Mouse (Mus musculus): Measurements from ENCODE around the gene Olfr1312. TPM values are rescaled to one million over a fixed set of nuclear protein-coding genes. Genes with fewer than 3 reads are reported as not detected.
"Not testable (repeated sequence)": the region's sequence is repeated elsewhere in the genome, so short reads cannot be mapped to it uniquely, and the experiment has no call there.

The Olfr1312 gene
- not detected in 2 replicates for polyA plus RNA-seq (2014; fragmentation: Nextera tagmentation; extraction: Ambion mirVana)

GRCm38 (mm10) chr2:112050138-112050537 lies at the start of gene Olfr1312:
TSS of gene Olfr1312 (minus strand) at chr2:112050238.
- Histone ChIP-seq H3K4me2 (replicated peaks; ENCODE audit: low read depth, low read length) (no peak within 1 kb of the TSS), H3K36me3 (ENCODE audit: control insufficient read depth, insufficient read depth, low read length) (no peaks in the 10 kb centered on the region), H3K27ac (ENCODE audit: low read depth, low read length) (no peak within 1 kb of the TSS), H3K9me3 (ENCODE audit: control insufficient read depth, low read length) (no peaks in the 10 kb centered on the region), H3K4me3 (ENCODE audit: low read depth, low read length) (no peak within 1 kb of the TSS), H3K27me3 (ENCODE audit: control insufficient read depth, insufficient read depth, low read length) (no peaks in the 10 kb centered on the region), H3K9ac (ENCODE audit: low read depth, low read length) (no peak within 1 kb of the TSS), H3K4me1 (replicated peaks; ENCODE audit: control insufficient read depth, insufficient read depth, low read length) (no peaks in the 10 kb centered on the region)
- DNase-seq (ENCODE audit: low spot score) (no peak), ATAC-seq (ENCODE audit: low FRiP score) (no peak)
- WGBS = 32% methylated on average over 1 of the region's 1 CpGs

GRCm38 (mm10) chr2:112096681-112097080 lies 46.6 kb upstream of the Olfr1312 start, which contains the start of gene Olfr1314:
TSS of gene Olfr1314 (minus strand) at chr2:112096781.
- no peaks in the 10 kb centered on the region for H3K4me1 ChIP-seq (replicated peaks; ENCODE audit: control insufficient read depth, insufficient read depth, low read length)
- no peak within 1 kb of the TSS for H3K4me3 ChIP-seq (ENCODE audit: low read depth, low read length)

GRCm38 (mm10) chr2:112077743-112078142 lies 27.7 kb upstream of the Olfr1312 start, which contains the start of gene Olfr1313:
TSS of gene Olfr1313 (minus strand) at chr2:112077843.
- DNase-seq (ENCODE audit: low spot score) (no peak), ATAC-seq (ENCODE audit: low FRiP score) (no peak)
- H3K4me1 ChIP-seq (replicated peaks; ENCODE audit: control insufficient read depth, insufficient read depth, low read length) = no peaks in the 10 kb centered on the region
- no peak within 1 kb of the TSS for H3K4me3 ChIP-seq (ENCODE audit: low read depth, low read length)
- H3K27ac ChIP-seq (ENCODE audit: low read depth, low read length) = no peak within 1 kb of the TSS
- no peak within 1 kb of the TSS for H3K4me2 ChIP-seq (replicated peaks; ENCODE audit: low read depth, low read length)
- no peaks in the 10 kb centered on the region for H3K9me3 ChIP-seq (ENCODE audit: control insufficient read depth, low read length)
- H3K36me3 ChIP-seq (ENCODE audit: control insufficient read depth, insufficient read depth, low read length) = no peaks in the 10 kb centered on the region
- no peaks in the 10 kb centered on the region for H3K27me3 ChIP-seq (ENCODE audit: control insufficient read depth, insufficient read depth, low read length)
- no peak within 1 kb of the TSS for H3K9ac ChIP-seq (ENCODE audit: low read depth, low read length)

More at GRCm38 (mm10) chr2:112096681-112097080, 46.6 kb upstream of the Olfr1312 start, which contains the start of gene Olfr1314:
- Histone ChIP-seq H3K27ac (ENCODE audit: low read depth, low read length) (no peak within 1 kb of the TSS), H3K27me3 (ENCODE audit: control insufficient read depth, insufficient read depth, low read length) (no peaks in the 10 kb centered on the region), H3K9ac (ENCODE audit: low read depth, low read length) (no peak within 1 kb of the TSS), H3K9me3 (ENCODE audit: control insufficient read depth, low read length) (no peaks in the 10 kb centered on the region), H3K36me3 (ENCODE audit: control insufficient read depth, insufficient read depth, low read length) (no peaks in the 10 kb centered on the region), H3K4me2 (replicated peaks; ENCODE audit: low read depth, low read length) (no peak within 1 kb of the TSS)
- DNase-seq (ENCODE audit: low spot score) (no peak), ATAC-seq (ENCODE audit: low FRiP score) (no peak)

GRCm38 (mm10) chr2:112026971-112027370 lies 23.1 kb downstream of the Olfr1312 start:
- not testable (repeated sequence) for H3K27me3 ChIP-seq (ENCODE audit: control insufficient read depth, insufficient read depth, low read length); H3K4me2 ChIP-seq (replicated peaks; ENCODE audit: low read depth, low read length); H3K4me3 ChIP-seq (ENCODE audit: low read depth, low read length); H3K27ac ChIP-seq (ENCODE audit: low read depth, low read length); H3K36me3 ChIP-seq (ENCODE audit: control insufficient read depth, insufficient read depth, low read length); ATAC-seq (ENCODE audit: low FRiP score); DNase-seq (ENCODE audit: low spot score); H3K9me3 ChIP-seq (ENCODE audit: control insufficient read depth, low read length); H3K4me1 ChIP-seq (replicated peaks; ENCODE audit: control insufficient read depth, insufficient read depth, low read length); H3K9ac ChIP-seq (ENCODE audit: low read depth, low read length)
- 45% methylated on average over 6 of the region's 6 CpGs for WGBS

- Histone ChIP-seq H3K4me1 (replicated peaks; ENCODE audit: control insufficient read depth, insufficient read depth, low read length) (no peaks in the 10 kb centered on the region), H3K36me3 (ENCODE audit: control insufficient read depth, insufficient read depth, low read length) (no peaks in the 10 kb centered on the region), H3K4me2 (replicated peaks; ENCODE audit: low read depth, low read length) (no peak within 1 kb of the TSS), H3K27ac (ENCODE audit: low read depth, low read length) (no peak within 1 kb of the TSS), H3K27me3 (ENCODE audit: control insufficient read depth, insufficient read depth, low read length) (no peaks in the 10 kb centered on the region), H3K4me3 (ENCODE audit: low read depth, low read length) (no peak within 1 kb of the TSS), H3K9ac (ENCODE audit: low read depth, low read length) (no peak within 1 kb of the TSS), H3K9me3 (ENCODE audit: control insufficient read depth, low read length) (no peaks in the 10 kb centered on the region)
- 92% methylated on average over 2 of the region's 2 CpGs for WGBS
- DNase-seq (ENCODE audit: low spot score) (no peak), ATAC-seq (ENCODE audit: low FRiP score) (no peak)
Observed at GRCm38 (mm10) chr2:112024312-112024711, 25.7 kb downstream of the Olfr1312 start, which contains the start of gene Olfr1311. TSS of gene Olfr1311 (minus strand) at chr2:112024412.

GRCm38 (mm10) chr2:112014900-112015299 lies 35.1 kb downstream of the Olfr1312 start:
- WGBS = 84% methylated on average over 3 of the region's 3 CpGs
- ATAC-seq (ENCODE audit: low FRiP score) = no peak

GRCm38 (mm10) chr2:112012608-112013007 lies 37.4 kb downstream of the Olfr1312 start, which contains the start of gene Olfr1310:
TSS of gene Olfr1310 (minus strand) at chr2:112012708.
- Histone ChIP-seq H3K9me3 (ENCODE audit: control insufficient read depth, low read length) (no peaks in the 10 kb centered on the region), H3K36me3 (ENCODE audit: control insufficient read depth, insufficient read depth, low read length) (no peaks in the 10 kb centered on the region), H3K27me3 (ENCODE audit: control insufficient read depth, insufficient read depth, low read length) (no peaks in the 10 kb centered on the region), H3K9ac (ENCODE audit: low read depth, low read length) (no peak within 1 kb of the TSS), H3K27ac (ENCODE audit: low read depth, low read length) (no peak within 1 kb of the TSS), H3K4me3 (ENCODE audit: low read depth, low read length) (no peak within 1 kb of the TSS), H3K4me1 (replicated peaks; ENCODE audit: control insufficient read depth, insufficient read depth, low read length) (no peaks in the 10 kb centered on the region), H3K4me2 (replicated peaks; ENCODE audit: low read depth, low read length) (no peak within 1 kb of the TSS)
- ATAC-seq (ENCODE audit: low FRiP score) (no peak), DNase-seq (ENCODE audit: low spot score) (no peak)

More at GRCm38 (mm10) chr2:112014900-112015299, 35.1 kb downstream of the Olfr1312 start:
- Histone ChIP-seq H3K27me3 (ENCODE audit: control insufficient read depth, insufficient read depth, low read length) (no peaks in the 10 kb centered on the region), H3K9me3 (ENCODE audit: control insufficient read depth, low read length) (no peaks in the 10 kb centered on the region), H3K9ac (ENCODE audit: low read depth, low read length) (no peak overlapping the region), H3K36me3 (ENCODE audit: control insufficient read depth, insufficient read depth, low read length) (no peaks in the 10 kb centered on the region), H3K4me3 (ENCODE audit: low read depth, low read length) (no peak overlapping the region), H3K27ac (ENCODE audit: low read depth, low read length) (no peak overlapping the region), H3K4me1 (replicated peaks; ENCODE audit: control insufficient read depth, insufficient read depth, low read length) (no peaks in the 10 kb centered on the region), H3K4me2 (replicated peaks; ENCODE audit: low read depth, low read length) (no peak overlapping the region)
- DNase-seq (ENCODE audit: low spot score) = no peak

GRCm38 (mm10) chr2:111990181-111990580 lies 59.9 kb downstream of the Olfr1312 start, which contains the start of gene Olfr1309:
TSS of gene Olfr1309 (minus strand) at chr2:111990281.
- WGBS = 66% methylated on average over 1 of the region's 1 CpGs
- Histone ChIP-seq H3K27ac (ENCODE audit: low read depth, low read length) (no peak within 1 kb of the TSS), H3K27me3 (ENCODE audit: control insufficient read depth, insufficient read depth, low read length) (no peaks in the 10 kb centered on the region), H3K36me3 (ENCODE audit: control insufficient read depth, insufficient read depth, low read length) (no peaks in the 10 kb centered on the region), H3K9me3 (ENCODE audit: control insufficient read depth, low read length) (no peaks in the 10 kb centered on the region), H3K4me2 (replicated peaks; ENCODE audit: low read depth, low read length) (no peak within 1 kb of the TSS), H3K9ac (ENCODE audit: low read depth, low read length) (no peak within 1 kb of the TSS), H3K4me1 (replicated peaks; ENCODE audit: control insufficient read depth, insufficient read depth, low read length) (no peaks in the 10 kb centered on the region), H3K4me3 (ENCODE audit: low read depth, low read length) (no peak within 1 kb of the TSS)
- DNase-seq (ENCODE audit: low spot score) (no peak), ATAC-seq (ENCODE audit: low FRiP score) (no peak)
